Mouse (Mus musculus): ENCODE results near the gene Cfap69. TPM values are rescaled to one million over a fixed set of nuclear protein-coding genes. Genes with fewer than 3 reads are reported as not detected.

Gene Cfap69
- polyA plus RNA-seq, 1 experiment from 2014 or later = 8.2 TPM

GRCm38 (mm10) chr5:5540385-5540784 lies 123.7 kb downstream of the Cfap69 start:
- Histone ChIP-seq H3K4me2 (replicated peaks) (no peak overlapping the region), H3K36me3 (peaks cover 43% of the 10 kb centered on the region), H3K4me3 (no peak overlapping the region), H3K9ac (replicated peaks) (no peak overlapping the region), H3K27me3 (no peaks in the 10 kb centered on the region), H3K4me1 (no peaks in the 10 kb centered on the region), H3K27ac (replicated peaks) (no peak overlapping the region), H3K9me3 (no peaks in the 10 kb centered on the region)
- ATAC-seq (replicated peaks) = no peak
- WGBS = 38% methylated on average over 3 of the region's 3 CpGs

DNA sequence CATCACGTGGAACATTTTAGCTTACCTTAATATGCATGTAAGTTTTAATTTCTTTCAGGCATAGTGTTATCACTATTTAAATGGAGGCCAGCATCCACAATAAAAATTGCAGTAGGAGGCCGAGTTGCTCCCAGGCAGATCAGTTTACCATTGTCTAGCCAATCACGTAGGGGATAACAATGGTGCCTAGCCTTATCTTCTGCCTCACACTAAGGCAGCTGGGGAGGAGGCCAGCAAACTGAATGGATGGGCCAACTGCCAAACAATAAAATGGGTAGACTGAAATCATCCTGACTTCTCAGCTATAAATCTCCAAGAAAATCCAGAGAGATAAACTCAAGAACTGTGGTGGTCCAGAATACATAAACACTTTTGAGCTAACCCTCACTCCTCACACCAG lies 124.3 kb downstream of the Cfap69 start:
- H3K4me3 ChIP-seq = no peak overlapping the region
- no peaks in the 10 kb centered on the region for H3K4me1 ChIP-seq
- no peaks in the 10 kb centered on the region for H3K27me3 ChIP-seq
- no peak for ATAC-seq (replicated peaks)
- H3K4me2 ChIP-seq (replicated peaks) = no peak overlapping the region
- no peak overlapping the region for H3K9ac ChIP-seq (replicated peaks)
- 73% methylated on average over 3 of the region's 3 CpGs for WGBS
- no peak overlapping the region for H3K27ac ChIP-seq (replicated peaks)
- H3K36me3 ChIP-seq = peaks cover 43% of the 10 kb centered on the region
- no peaks in the 10 kb centered on the region for H3K9me3 ChIP-seq

DNA sequence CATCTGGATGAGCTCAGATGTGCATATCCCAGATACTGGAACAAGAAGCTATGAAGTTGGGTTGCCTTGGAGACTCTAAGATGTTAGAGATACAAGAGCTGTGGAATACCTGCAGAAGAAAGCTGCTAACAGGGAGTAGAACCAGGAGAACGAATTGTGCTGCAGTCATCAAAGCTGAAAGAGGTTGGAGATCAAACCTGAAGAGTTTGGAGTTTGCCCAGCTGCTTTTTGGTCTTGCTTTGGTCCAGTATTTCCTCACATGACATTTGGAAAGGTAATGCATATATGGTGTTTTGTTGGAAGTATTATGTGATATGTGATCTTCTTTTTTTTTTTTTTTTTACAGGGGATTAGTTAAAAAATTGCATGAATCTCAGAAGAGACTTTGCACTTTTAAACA lies 127.9 kb downstream of the Cfap69 start:
- Histone ChIP-seq H3K4me2 (replicated peaks) (no peak overlapping the region), H3K9me3 (no peaks in the 10 kb centered on the region), H3K9ac (replicated peaks) (no peak overlapping the region), H3K27me3 (no peaks in the 10 kb centered on the region), H3K36me3 (peaks cover 19% of the 10 kb centered on the region), H3K27ac (replicated peaks) (no peak overlapping the region), H3K4me1 (no peaks in the 10 kb centered on the region), H3K4me3 (no peak overlapping the region)
- 92% methylated on average over 1 of the region's 1 CpGs for WGBS
- no peak for ATAC-seq (replicated peaks)

DNA sequence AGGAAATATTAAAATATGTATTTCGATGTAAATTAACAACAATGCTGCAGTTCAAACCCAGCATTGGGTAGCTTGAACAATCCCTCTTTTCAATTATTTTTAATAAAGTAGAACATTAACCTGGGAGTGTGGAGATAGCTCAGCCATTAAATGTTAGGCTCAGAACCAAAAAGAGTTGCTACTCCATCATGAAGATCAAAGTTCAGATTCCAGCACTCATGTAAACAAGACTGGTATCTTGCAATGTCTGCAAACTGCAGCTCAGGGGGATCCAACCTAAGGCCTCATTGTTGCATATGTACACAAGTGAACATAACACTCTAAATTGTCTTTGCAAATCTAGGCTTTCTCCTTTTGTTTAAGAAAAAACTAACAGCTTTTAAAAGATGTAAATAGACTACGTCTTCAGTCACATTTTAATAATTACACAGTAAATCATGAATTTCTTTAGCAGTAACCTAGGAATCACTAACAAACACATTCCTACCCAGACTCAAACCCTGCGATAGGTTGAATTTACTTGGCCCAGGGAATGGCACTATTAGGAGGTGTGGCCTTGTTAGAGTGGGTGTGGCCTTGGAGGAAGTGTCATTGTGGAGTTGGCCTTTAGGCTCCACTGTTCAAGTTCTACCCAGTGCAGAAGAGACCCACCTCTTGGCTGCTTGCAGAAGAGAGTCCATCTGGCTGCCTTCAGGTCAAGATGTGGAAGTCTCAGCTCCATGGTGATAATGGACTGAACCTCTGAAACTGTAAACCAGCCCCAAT lies 130.2 kb downstream of the Cfap69 start:
- no peaks in the 10 kb centered on the region for H3K27me3 ChIP-seq
- H3K4me1 ChIP-seq = no peaks in the 10 kb centered on the region
- H3K27ac ChIP-seq (replicated peaks) = no peak overlapping the region
- H3K4me2 ChIP-seq (replicated peaks) = no peak overlapping the region
- peaks cover 9% of the 10 kb centered on the region for H3K36me3 ChIP-seq
- no peak overlapping the region for H3K4me3 ChIP-seq
- H3K9me3 ChIP-seq = no peaks in the 10 kb centered on the region
- WGBS = 89% methylated on average over 3 of the region's 3 CpGs
- no peak for ATAC-seq (replicated peaks)
- H3K9ac ChIP-seq (replicated peaks) = no peak overlapping the region

Other genes with a start within 250 kb of the Cfap69 start
- gene Cdk14, start 243.9 kb downstream of the Cfap69 start, polyA plus RNA-seq (2015; fragmentation: Nextera tagmentation; extraction: Ambion mirVana) = 32.3 and 34.4 TPM in 2 replicates
- not detected in 2 replicates for gene 1700015F17Rik, start 185.1 kb downstream of the Cfap69 start, polyA plus RNA-seq (2015; fragmentation: Nextera tagmentation; extraction: Ambion mirVana)
- gene Cldn12, start 149.3 kb downstream of the Cfap69 start, polyA plus RNA-seq (2015; fragmentation: Nextera tagmentation; extraction: Ambion mirVana) = 18.2 and 19.8 TPM in 2 replicates
- gene Gtpbp10, start 104.7 kb downstream of the Cfap69 start, polyA plus RNA-seq (2015; fragmentation: Nextera tagmentation; extraction: Ambion mirVana) = 23.7 and 27.9 TPM in 2 replicates
- 9.8 TPM in 2 replicates for gene Gm8773, start 90.4 kb downstream of the Cfap69 start, polyA plus RNA-seq (2015; fragmentation: Nextera tagmentation; extraction: Ambion mirVana)
- gene Steap2, start 30.3 kb upstream of the Cfap69 start, polyA plus RNA-seq (2015; fragmentation: Nextera tagmentation; extraction: Ambion mirVana) = 5.0 and 5.2 TPM in 2 replicates
- gene Steap1, start 85.1 kb upstream of the Cfap69 start, polyA plus RNA-seq (2015; fragmentation: Nextera tagmentation; extraction: Ambion mirVana) = 1.9 and 2.8 TPM in 2 replicates

Measured in forebrain, embryonic 15.5 days (tissue).